Mouse (Mus musculus) adrenal gland, postnatal 25 days (tissue): ENCODE data around the gene Mmp27. TPM values are rescaled to one million over a fixed set of nuclear protein-coding genes. Genes with fewer than 3 reads are reported as not detected.

Source experiments
- DNase-seq: peaks from one replicate; pipeline ENCODE4 v3.0.0; 2021; ENCODE audit warnings: mixed read lengths
- total RNA-seq: library from RNA; stranded (reverse); gene quantifications from 2 replicates; pipeline ENCODE4 v1.2.3, GENCODE M21; 2021

The Mmp27 gene
- total RNA-seq, 1 experiment from 2014 or later: 5.5 TPM

DNA sequence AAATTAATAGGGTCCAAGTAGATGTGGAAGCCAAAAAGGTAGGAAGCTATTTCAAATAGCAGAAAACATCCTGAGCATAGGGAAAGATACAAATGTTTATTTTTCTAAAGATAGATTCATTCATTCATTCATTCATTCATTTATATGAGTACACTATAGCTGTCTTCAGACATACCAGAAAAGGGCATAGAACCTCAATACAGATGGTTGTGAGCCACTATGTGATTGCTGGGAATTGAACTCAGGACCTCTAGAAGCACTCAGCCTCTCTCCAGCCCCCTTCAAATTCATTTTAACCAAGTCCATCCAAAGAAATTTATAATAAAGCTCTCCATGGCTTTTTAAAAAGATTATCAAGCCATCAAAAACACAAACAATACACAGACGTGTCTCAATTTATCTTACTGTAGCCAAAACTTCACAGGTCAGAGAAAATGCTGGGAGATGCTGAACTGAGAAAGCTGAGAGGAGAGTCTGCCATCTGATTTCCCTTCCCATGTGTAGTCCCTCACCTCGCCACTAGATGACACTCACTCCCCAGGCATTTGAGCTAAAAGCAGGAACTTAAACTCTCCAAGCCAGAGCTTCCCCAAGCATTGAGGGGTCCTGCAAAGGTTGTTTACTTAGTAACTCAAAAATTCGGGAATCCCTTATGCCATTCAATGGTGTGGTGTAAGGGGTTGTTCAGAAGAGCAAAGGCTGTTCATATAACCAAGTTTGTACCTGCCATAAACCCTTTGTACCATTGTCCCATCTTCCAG is 32.0 kb downstream of the Mmp27 start:
- peak; percentile 60 for DNase-seq

DNA sequence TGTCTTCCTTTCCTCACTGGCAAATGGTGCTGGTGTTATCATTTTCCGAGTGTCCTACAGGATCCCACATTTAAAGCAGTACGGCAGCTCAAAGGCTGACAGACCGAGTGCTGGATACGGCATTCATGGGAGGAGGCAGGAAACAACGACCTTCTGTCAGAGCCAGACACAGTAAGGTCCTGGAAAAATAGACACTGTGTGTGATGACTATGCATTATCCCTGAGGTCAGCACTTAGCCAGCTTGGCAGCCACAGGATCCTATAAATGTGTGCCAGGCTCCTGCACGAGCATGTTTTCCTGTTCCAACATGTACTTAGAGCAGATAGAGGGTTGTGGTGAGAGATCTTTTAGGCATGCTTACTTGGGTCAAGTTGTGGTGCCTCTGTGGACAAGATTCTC is 32.8 kb downstream of the Mmp27 start:
- no peak for DNase-seq

DNA sequence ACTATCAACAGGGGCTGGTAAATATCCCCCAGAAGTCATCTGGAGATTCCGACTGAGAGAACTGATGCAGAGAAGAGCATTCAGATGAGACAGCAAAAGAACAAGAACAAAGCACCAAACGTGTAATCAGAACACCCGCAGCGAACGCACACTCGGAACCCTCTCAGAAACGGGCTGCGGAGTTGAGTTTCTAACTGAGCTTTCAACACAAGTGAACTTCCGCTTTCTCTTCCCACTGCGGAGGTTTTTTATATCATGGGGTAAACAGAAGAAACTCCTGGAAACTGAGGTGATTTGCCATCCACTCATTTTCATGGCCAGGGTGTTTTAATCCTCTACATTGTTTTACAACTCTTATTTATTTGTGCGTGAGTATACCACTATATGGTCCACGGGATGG is 34.4 kb downstream of the Mmp27 start:
- no peak for DNase-seq

GRCm38 (mm10) chr9:7622582-7622981 is 51.4 kb downstream of the Mmp27 start:
- DNase-seq: no peak

GRCm38 (mm10) chr9:7627931-7628330 is 56.7 kb downstream of the Mmp27 start, which contains the start of gene Mmp20:
Gene Mmp20 (plus strand): TSS chr9:7628231.
- DNase-seq: no peak

Other genes starting within 250 kb of the Mmp27 start
- 3.2 and 3.4 TPM in 2 replicates for gene Mmp12, start 227.0 kb upstream of the Mmp27 start, total RNA-seq
- not detected in 2 replicates for gene Mmp1b, start 183.3 kb upstream of the Mmp27 start, total RNA-seq
- not detected in 2 replicates for gene Mmp3, start 125.6 kb upstream of the Mmp27 start, total RNA-seq
- not detected in 2 replicates for gene Mmp10, start 69.0 kb upstream of the Mmp27 start, total RNA-seq
- 0.15 TPM in 1 of 2 replicates, not detected in the other for gene Mmp8, start 12.9 kb upstream of the Mmp27 start, total RNA-seq
- gene Mmp20, start 56.8 kb downstream of the Mmp27 start, total RNA-seq: not detected in 2 replicates
- gene Mmp7, start 120.7 kb downstream of the Mmp27 start, total RNA-seq: not detected in 2 replicates
- gene Tmem123, start 192.6 kb downstream of the Mmp27 start, total RNA-seq: 209 TPM in 2 replicates